Comparison of ENCODE assay signal across 25 mouse cellular contexts in the genomic region with DNA sequence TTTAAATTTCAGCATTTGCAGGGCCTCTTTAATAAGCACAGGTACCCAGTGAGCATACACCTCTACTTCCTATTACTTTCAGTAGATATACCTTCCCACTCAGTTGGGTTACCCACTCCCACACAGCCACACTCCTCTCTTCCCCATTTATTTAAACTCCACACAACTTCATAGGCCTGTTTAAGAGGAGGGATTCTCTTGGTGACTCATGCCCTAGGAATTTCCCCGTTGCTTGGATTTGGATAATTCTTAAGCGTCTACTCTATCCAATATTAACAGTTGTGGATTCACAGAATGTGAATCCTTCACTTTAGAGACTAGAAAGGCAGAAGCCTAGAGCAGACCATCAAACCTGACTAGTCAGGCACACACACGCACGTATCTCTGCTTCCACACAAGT.
"Had no signal": no experiment of that assay in that cellular context is flagged by ENCODE, and none has a peak within 500 bp of the region (broad histone marks: within the 10 kb centered on the region; RNA-seq: fewer than 3 reads in every experiment).

No protein-coding gene starts in this region.

- ATAC-seq: hindbrain, postnatal 0 days; intestine, embryonic 16.5 days had no signal

- H3K4me1 ChIP-seq: heart, embryonic 13.5 days; heart, embryonic 15.5 days; hindbrain, embryonic 13.5 days; hindbrain, embryonic 15.5 days; kidney, embryonic 15.5 days; limb, embryonic 10.5 days; limb, embryonic 12.5 days; liver, embryonic 13.5 days had no signal

- DNase-seq: gastrocnemius, postnatal 14 days; gastrocnemius, postnatal 36 days; heart, adult 11 months; heart, adult 2 months; heart, postnatal 14 days; heart, postnatal 36 days; kidney, adult 11 months; kidney, adult 2 months; kidney, adult 9 months; kidney, postnatal 14 days; kidney, postnatal 36 days; layer of hippocampus, adult 9-11 months; layer of hippocampus, postnatal 36 days; liver; liver, embryonic 13.5 days had no signal

- H3K27me3 ChIP-seq: heart, embryonic 13.5 days; heart, embryonic 15.5 days; hindbrain, embryonic 13.5 days; hindbrain, embryonic 15.5 days; kidney, embryonic 15.5 days; limb, embryonic 12.5 days; liver, embryonic 13.5 days had no signal

- H3K36me3 ChIP-seq: heart, embryonic 13.5 days; heart, embryonic 15.5 days; hindbrain, embryonic 13.5 days; hindbrain, embryonic 15.5 days; kidney, embryonic 15.5 days; limb, embryonic 10.5 days; limb, embryonic 12.5 days; liver, embryonic 13.5 days had no signal

- H3K4me3 ChIP-seq: heart, adult 2 months; heart, embryonic 13.5 days; heart, embryonic 15.5 days; hindbrain, embryonic 13.5 days; hindbrain, embryonic 15.5 days; kidney, embryonic 15.5 days; limb, embryonic 10.5 days; limb, embryonic 12.5 days; liver, embryonic 13.5 days had no signal

- H3K27ac ChIP-seq: heart, adult 2 months; heart, embryonic 13.5 days; heart, embryonic 15.5 days; hindbrain, embryonic 13.5 days; hindbrain, embryonic 15.5 days; hindbrain, postnatal 0 days; kidney, embryonic 15.5 days; kidney, postnatal 0 days; limb, embryonic 10.5 days; limb, embryonic 12.5 days; liver, embryonic 13.5 days had no signal
